Mouse (Mus musculus) common myeloid progenitor, adult 5-6 weeks (primary cell): Measurements from ENCODE around the gene Ppp2r5d. TPM values are rescaled to one million over a fixed set of nuclear protein-coding genes. Genes with fewer than 3 reads are reported as not detected.

Source experiments
- ATAC-seq: replicated peaks from 2 replicates; pipeline ENCODE4 v1.8.0; 2016; ENCODE audit warnings: low read depth, mild to moderate bottlenecking, moderate TSS enrichment, inconsistent platforms; ENCODE audit not compliant: poor library complexity, severe bottlenecking
- total RNA-seq: library from RNA; stranded (forward); fragments of 200-1000, 187-1606 nt; gene quantifications from 2 replicates; pipeline ENCODE4 v1.2.3, GENCODE M21; 2017

Ppp2r5d gene
- total RNA-seq, 1 experiment from 2014 or later = 45.4 TPM

GRCm38 (mm10) chr17:46724477-46725084 lies 19.7 kb upstream of the Ppp2r5d start:
- no peak for ATAC-seq

DNA sequence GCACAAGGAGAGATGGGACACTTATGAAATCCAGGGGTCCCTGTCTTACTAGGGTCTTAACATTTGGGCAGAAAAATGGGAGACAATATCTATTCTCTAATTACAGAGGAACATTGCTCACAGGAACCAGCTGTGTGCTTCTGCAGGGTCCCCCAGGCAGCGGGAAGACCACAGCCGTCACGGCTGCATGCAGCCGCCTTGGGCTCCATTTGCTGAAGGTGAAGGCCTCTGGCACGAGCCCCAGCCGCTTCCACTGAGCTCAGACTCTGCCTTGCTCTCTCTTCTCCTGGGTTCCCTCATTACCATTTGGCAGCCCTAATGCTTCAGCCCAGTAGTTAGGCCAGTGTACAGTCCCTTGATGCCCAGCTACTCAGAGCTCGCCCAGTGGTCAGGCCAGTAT lies 16.2 kb upstream of the Ppp2r5d start:
- no peak for ATAC-seq

- no peak for ATAC-seq
Measured at GRCm38 (mm10) chr17:46714756-46715481, 10.0 kb upstream of the Ppp2r5d start.

DNA sequence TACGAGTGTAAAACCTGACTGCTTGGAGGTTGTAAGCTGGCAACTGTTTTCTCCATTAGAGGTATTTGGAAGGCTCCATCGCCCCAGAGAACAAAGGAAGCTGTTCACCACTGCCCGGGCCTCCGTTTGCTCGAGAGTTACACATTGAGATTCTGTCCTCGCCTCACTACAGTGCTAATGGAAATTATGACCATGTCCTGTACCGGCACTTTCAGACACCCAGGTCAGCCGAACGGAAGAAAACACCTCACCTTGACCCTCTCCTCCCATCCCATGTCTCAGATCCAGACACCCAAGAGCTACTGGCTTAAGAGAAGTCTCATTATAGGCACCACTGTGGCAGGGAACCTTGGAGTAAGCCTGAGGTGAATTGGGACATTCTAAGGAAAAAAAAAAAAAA lies 8.9 kb upstream of the Ppp2r5d start:
- ATAC-seq = no peak

- ATAC-seq = peak; percentile 17; the same call in 1 of the 2 replicates
Measured at GRCm38 (mm10) chr17:46712442-46712841, 7.5 kb upstream of the Ppp2r5d start.

DNA sequence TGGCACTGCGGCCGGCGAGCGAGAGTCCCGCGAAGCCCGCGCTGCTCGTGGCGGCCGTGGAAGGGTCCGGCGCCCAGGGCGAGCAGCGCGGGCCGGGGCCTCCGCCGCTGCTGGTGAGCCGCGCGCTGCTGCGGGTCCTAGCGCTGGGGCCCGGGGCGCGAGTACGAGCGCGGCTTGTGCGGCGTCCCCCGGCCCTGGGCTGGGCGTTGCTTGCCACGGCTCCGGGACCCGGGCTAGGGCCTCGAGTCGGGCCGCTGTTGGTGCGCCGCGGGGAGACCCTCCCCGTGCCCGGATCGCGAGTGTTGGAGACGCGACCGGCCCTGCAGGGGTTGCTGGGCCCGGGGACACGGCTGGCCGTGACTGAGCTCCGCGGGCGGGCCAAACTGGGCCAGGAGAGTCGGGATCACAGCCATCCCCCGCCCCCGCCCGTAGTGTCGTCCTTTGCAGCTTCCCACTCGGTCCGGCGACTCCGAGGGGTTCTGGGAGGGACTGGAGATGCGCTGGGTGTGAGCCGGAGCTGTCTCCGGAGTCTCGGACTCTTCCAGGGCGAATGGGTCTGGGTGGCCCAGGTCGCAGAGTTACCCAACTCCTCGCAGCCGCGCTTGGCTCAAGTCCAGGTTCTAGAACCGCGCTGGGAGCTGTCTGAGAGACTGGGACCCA lies 6.8 kb upstream of the Ppp2r5d start:
- 0 out of 2 replicates have a peak, but pooled peaks have one; percentile 22 for ATAC-seq

- peak; percentile 94 for ATAC-seq
Measured at GRCm38 (mm10) chr17:46710959-46711597, 6.2 kb upstream of the Ppp2r5d start, which contains the start of gene Pex6. Gene Pex6, plus strand, starts transcription at chr17:46711463.

GRCm38 (mm10) chr17:46706375-46707089 lies 1.6 kb upstream of the Ppp2r5d start:
- no peak for ATAC-seq

DNA sequence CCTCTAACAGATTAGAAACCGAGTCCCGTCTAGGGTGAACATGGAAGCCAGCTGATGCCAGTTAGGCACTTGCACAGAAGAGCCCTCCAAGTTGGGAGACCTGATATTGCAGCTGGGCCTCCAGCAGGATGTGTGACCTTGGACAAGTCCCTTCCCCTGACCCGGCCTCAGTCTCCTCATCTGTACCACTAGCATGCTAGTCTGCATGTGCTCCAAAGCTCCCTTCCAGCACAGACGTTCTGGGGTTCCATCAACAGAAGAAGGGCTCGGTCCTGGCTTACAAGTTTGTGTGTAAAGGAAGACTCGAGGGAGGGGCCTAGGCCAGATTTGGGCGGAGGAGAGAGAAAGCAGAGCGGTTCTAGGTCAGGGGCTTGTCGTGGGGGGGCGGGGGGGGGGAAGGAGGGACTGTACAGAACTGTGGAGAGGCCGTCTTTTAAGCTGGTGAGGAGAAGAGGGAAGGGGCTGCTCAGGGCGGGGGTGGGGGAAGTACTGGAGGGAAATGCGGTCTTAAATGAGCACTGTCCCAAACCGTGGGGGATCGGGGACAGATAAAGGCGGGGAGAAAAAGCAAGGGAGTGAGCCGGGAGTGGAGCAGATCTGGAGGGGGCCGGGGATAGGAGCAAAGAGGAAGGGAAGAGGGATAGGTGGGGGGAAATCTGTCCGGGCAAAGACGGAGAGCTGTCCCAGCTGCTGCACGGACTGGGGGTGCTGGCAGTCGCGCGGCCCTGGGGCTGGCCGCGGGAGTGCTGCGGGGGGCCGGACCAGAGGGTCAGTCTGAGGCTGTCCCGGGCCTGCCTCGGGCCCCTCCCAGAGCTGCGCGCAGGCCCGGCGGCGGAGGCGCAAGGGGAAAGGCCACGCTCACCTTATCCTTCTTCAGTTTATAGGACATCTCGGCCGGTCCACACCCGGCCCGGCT lies 682 bp downstream of the Ppp2r5d start:
- ATAC-seq = no peak

DNA sequence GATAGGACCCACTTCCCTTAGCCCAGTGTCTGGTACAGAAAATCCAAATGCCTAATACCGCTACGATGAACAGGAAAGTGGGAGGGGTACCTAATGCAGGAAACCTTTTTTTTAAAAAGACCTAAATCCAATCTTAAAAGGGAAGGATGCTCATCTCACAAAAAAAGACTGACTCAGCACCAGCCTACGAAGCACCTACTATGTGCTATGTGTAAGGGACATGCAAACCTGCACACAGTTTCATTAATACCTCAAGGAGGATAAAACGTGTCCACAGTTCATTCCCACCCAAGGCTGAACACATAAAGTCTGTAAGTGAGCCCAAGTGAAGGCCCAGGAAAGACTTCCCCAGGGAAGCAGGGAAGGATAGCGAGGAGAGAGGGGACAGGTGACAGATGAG lies 2.4 kb downstream of the Ppp2r5d start:
- no peak for ATAC-seq

DNA sequence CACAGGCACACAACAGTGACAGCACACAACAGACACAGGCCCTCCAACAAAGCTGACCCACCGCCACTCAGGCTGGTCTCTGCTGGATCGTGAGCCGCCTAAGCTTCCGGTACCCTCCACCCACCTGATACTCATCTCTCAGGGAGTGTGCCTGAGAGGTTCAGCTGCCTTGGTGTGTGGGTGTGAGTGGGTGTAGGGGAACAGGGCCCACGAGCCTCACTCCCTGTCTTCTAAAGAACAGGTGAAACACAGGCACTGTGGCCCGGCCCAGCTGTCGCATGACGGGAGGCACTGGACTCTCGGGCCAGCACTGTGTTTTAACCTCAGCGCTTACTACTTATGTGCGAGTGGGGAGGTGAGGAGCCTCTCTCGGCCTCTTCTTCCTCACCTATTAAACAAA lies 2.8 kb downstream of the Ppp2r5d start:
- ATAC-seq = no peak

DNA sequence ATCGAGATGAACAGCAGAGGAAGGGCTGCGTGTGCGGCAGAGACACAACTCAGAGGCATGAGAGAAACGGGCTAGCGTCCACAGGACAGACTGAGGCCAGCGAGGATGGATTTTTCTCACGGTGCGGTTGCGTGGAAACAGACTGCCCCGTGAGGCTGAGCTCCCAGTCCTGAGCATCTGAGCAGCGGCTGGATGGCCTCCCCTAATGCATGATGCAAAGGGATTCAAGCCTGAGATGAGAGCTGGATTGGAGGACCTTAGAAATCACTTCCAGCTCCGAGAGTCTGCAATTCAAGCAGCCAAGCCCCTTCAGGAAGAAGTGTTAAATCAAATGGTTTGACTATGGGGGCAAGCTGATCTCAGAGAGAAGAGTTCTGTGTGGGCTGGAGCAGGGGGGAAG lies 3.4 kb downstream of the Ppp2r5d start:
- ATAC-seq = no peak

GRCm38 (mm10) chr17:46699912-46700311 lies 5.0 kb downstream of the Ppp2r5d start:
- ATAC-seq = no peak

- ATAC-seq = no peak
Measured at GRCm38 (mm10) chr17:46699245-46699644, 5.7 kb downstream of the Ppp2r5d start.

DNA sequence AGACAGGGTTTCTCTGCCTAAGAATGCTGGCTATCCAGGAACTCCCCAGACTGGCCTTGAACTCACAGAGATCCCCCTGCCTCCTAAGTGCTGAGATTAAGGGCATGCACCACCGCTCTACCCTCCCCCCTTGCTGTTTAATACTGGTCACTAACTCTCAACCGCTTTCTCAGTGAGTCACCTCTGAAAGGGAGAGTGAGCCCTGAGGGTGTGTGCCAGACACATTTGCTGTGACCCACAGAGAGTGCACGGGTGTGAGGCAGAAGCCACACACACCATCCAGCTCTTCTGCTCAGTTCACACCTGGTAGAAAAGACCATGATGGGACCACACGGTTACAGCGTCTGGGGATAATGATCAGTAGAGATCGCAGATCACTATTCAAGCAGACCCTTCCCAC lies 6.4 kb downstream of the Ppp2r5d start:
- no peak for ATAC-seq

GRCm38 (mm10) chr17:46694517-46695063 lies 10.3 kb downstream of the Ppp2r5d start:
- ATAC-seq = no peak

DNA sequence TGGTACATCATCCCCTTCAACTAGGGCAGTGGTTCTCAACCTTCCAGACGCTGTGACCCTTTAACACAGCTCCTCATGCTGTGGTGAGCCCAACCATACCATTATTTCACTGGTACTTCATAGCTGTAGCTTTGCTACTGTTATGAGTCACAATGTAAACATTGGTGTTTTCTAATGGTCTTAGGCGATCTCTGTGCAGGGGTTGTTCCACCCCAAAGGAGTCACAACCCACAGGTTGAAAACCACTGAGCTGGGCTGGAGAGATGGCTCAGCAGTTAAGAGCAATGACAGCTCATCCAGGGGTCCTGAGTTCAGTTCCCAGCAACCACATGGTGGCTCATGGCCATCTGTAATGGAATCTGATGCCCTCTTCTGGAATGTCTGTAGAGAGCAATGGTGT lies 13.5 kb downstream of the Ppp2r5d start:
- no peak for ATAC-seq

DNA sequence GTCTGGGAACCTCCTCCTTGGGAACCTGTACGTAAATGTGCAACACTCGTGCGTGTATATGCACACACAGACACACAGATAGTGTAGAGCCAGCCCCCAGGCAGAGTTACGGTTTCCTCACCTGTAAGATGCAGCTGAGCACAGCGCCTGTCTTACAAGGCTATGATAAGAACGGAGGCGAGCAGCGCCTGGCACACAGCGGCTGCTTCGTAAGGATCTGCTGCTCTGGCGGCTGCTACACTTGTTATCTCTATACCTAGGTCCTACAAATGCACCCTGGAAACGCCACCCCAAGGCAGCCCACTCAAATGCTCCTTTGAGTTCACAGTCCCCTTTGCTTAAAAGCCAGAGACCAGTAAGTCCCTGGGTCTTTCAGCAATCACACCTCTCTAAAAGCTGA lies 14.2 kb downstream of the Ppp2r5d start:
- no peak for ATAC-seq

- ATAC-seq = no peak
Measured at GRCm38 (mm10) chr17:46685913-46686312, 19.0 kb downstream of the Ppp2r5d start.
